25 mouse cellular contexts compared by ENCODE assay signal in genomic region chr13:43032451-43032850, GRCm38 (mm10).
DNase-seq lines count a peak whose midpoint lies in the region; TF ChIP-seq lines count a peak whose summit lies in the region.
"Had no signal": no experiment of that assay in that cellular context is flagged by ENCODE, and none has a peak within 500 bp of the region (broad histone marks: within the 10 kb centered on the region; RNA-seq: fewer than 3 reads in every experiment).

No protein-coding gene starts in this region.

- intact Hi-C loops in heart, postnatal 36 days (cut with DNase I): no loop called here
- intact Hi-C loops in gastrocnemius, postnatal 36 days (cut with DNase I): no loop called here

- no peak overlapping the region for H3K27ac ChIP-seq in CH12.LX (ENCODE audit: insufficient read depth, low read depth)
- H3K27ac ChIP-seq: embryonic facial prominence, embryonic 12.5 days; hindbrain, postnatal 0 days; limb, embryonic 12.5 days; midbrain, embryonic 12.5 days had no signal

- no peaks in the 10 kb centered on the region for H3K9me3 ChIP-seq in CH12.LX (replicated peaks; ENCODE audit: low read length)
- H3K9me3 ChIP-seq: embryonic facial prominence, embryonic 12.5 days; G1E had no signal

- H3K4me1 ChIP-seq in CH12.LX (ENCODE audit: control insufficient read depth in 1 of 2, insufficient read depth in 2 of 2): peaks cover 0 to 16% of the 10 kb centered on the region in 2 experiments; a peak in 2 of 4 replicates
- H3K4me1 ChIP-seq: embryonic facial prominence, embryonic 12.5 days; heart, embryonic 12.5 days; limb, embryonic 12.5 days had no signal

- no peaks in the 10 kb centered on the region for H3K27me3 ChIP-seq in CH12.LX (replicated peaks)
- H3K27me3 ChIP-seq in myocyte (ENCODE audit: control insufficient read depth, insufficient read depth, insufficient read length): no peaks in the 10 kb centered on the region
- H3K27me3 ChIP-seq: embryonic facial prominence, embryonic 12.5 days; heart, embryonic 12.5 days; limb, embryonic 12.5 days; midbrain, embryonic 12.5 days had no signal

- H3K36me3 ChIP-seq in CH12.LX (replicated peaks in 1 of 2; ENCODE audit: control insufficient read depth in 1 of 2, insufficient read depth in 1 of 2, low read length in 1 of 2) (no peaks in the 10 kb centered on the region), myocyte (ENCODE audit: control insufficient read depth, insufficient read depth) (no peaks in the 10 kb centered on the region)
- H3K36me3 ChIP-seq: embryonic facial prominence, embryonic 12.5 days; G1E; heart, embryonic 12.5 days; limb, embryonic 12.5 days; midbrain, embryonic 12.5 days had no signal

- no peak overlapping the region for H3K9ac ChIP-seq in CH12.LX (ENCODE audit: insufficient read depth, low read depth)
- H3K9ac ChIP-seq: embryonic facial prominence, embryonic 12.5 days; heart, embryonic 12.5 days; limb, embryonic 12.5 days; liver, postnatal 0 days; midbrain, embryonic 12.5 days had no signal

- no peak for TF ChIP-seq EP300 in CH12.LX (IDR thresholded peaks at IDR 0.05; ENCODE audit: low read length)

- H3K79me2 ChIP-seq in CH12.LX (replicated peaks; ENCODE audit: control insufficient read depth, extremely low read depth, insufficient read depth, poor library complexity, severe bottlenecking) (no peaks in the 10 kb centered on the region), myocyte (ENCODE audit: control insufficient read depth, insufficient read depth) (no peaks in the 10 kb centered on the region)

- no peak overlapping the region for H3ac ChIP-seq in myocyte (ENCODE audit: control insufficient read depth, insufficient read length)

- no peak for TF ChIP-seq POLR2A in CH12.LX (IDR thresholded peaks at IDR 0.05; ENCODE audit: low read depth, low read length)
- TF ChIP-seq POLR2A in myocyte (IDR thresholded peaks at IDR 0.05; ENCODE audit: insufficient read length, low read depth): no peak

- in situ Hi-C loops in CH12.LX (cut with MboI; ENCODE audit: low pct_ligation_motif_present, low pct_unique_long_range_greater_than_20kb, low sequenced_read_pairs): no loop called here

- dilution Hi-C loops in CH12.LX (cut with MboI; ENCODE audit: extremely low pct_ligation_motif_present, extremely low pct_unique_long_range_greater_than_20kb, low sequenced_read_pairs): no loop called here

- no peak for TF ChIP-seq CTCF in CH12.LX (conservative IDR thresholded peaks at IDR 0.05 in 1 of 2, IDR thresholded peaks at IDR 0.05 in 1 of 2; ENCODE audit: low read depth in 2 of 2, low read length in 2 of 2)

- H3K4me3 ChIP-seq in CH12.LX (replicated peaks in 1 of 3; ENCODE audit: low read depth in 2 of 3, low read length in 2 of 3, poor library complexity in 1 of 3): no peak overlapping the region
- no peak overlapping the region for H3K4me3 ChIP-seq in myocyte
- H3K4me3 ChIP-seq: embryonic facial prominence, embryonic 12.5 days; erythroblast, embryonic 14.5 days; heart, embryonic 12.5 days; limb, embryonic 12.5 days; midbrain, embryonic 12.5 days had no signal

- DNase-seq in heart, adult 11 months: peak; percentile 42
- DNase-seq in heart, postnatal 36 days: no peak
- DNase-seq in CH12.LX (ENCODE audit: extremely low read depth) (peak; percentile 44), adipocyte (ENCODE audit: low spot score) (peak; percentile 26)
- no peak for DNase-seq in gastrocnemius, postnatal 36 days
- no peak for DNase-seq in embryo, embryonic 10 days (ENCODE audit: low spot score)
- no peak for DNase-seq in ovary, postnatal 36 days (ENCODE audit: low spot score)
- DNase-seq: cerebellum, adult 11 months; cerebellum, postnatal 10 days; gastrocnemius, postnatal 10 days; heart, adult 18-20 months; heart, postnatal 10 days; kidney, postnatal 36 days; layer of hippocampus, postnatal 36 days; liver, postnatal 0 days; thymus, adult 18-20 months had no signal

- no peak overlapping the region for H3K4me2 ChIP-seq in CH12.LX (ENCODE audit: insufficient read depth, low read depth, poor library complexity, severe bottlenecking)
- no peak overlapping the region for H3K4me2 ChIP-seq in myocyte (ENCODE audit: low read depth)
- H3K4me2 ChIP-seq: embryonic facial prominence, embryonic 12.5 days; heart, embryonic 12.5 days; limb, embryonic 12.5 days; liver, embryonic 11.5 days; midbrain, embryonic 12.5 days had no signal

- TF ChIP-seq RAD21 in CH12.LX (IDR thresholded peaks at IDR 0.05; ENCODE audit: low read depth, low read length): no peak

TF ChIP-seq in CH12.LX, 34 proteins besides CTCF, POLR2A, EP300 and RAD21:
- TF ChIP-seq USF1 (IDR thresholded peaks at IDR 0.05; ENCODE audit: low read depth, low read length) (peak; percentile 11; the same call in 1 of the 2 replicates), ZNF384 (IDR thresholded peaks at IDR 0.05; ENCODE audit: low read depth, low read length) (no peak), MAX (IDR thresholded peaks at IDR 0.05; ENCODE audit: low read length) (peak; percentile 56; the same call in 1 of the 2 replicates), KAT2A (IDR thresholded peaks at IDR 0.05; ENCODE audit: insufficient replicate concordance, low read length) (no peak), ZKSCAN1 (IDR thresholded peaks at IDR 0.05; ENCODE audit: borderline replicate concordance, low read depth, low read length) (no peak)

TF ChIP-seq in myocyte, 11 proteins besides CTCF, POLR2A, EP300 and RAD21:
- TF ChIP-seq MYOD1 (IDR thresholded peaks at IDR 0.05; ENCODE audit: control insufficient read depth in 1 of 3, insufficient read length in 2 of 3, low read depth in 2 of 3) (no peak), POLR2AphosphoS2 (IDR thresholded peaks at IDR 0.05; ENCODE audit: insufficient read length, low read depth) (no peak), MYOG (IDR thresholded peaks at IDR 0.05; ENCODE audit: control insufficient read depth in 1 of 3, insufficient read depth in 1 of 3, insufficient read length in 2 of 3, low read depth in 2 of 3) (no peak), CEBPB (IDR thresholded peaks at IDR 0.05; ENCODE audit: insufficient read depth, poor library complexity, severe bottlenecking) (no peak), TCF3 (IDR thresholded peaks at IDR 0.05; ENCODE audit: insufficient read length, low read depth) (no peak), REST (IDR thresholded peaks at IDR 0.05; ENCODE audit: insufficient read depth, insufficient read length) (no peak), E2F4 (IDR thresholded peaks at IDR 0.05; ENCODE audit: insufficient read depth) (no peak), USF1 (IDR thresholded peaks at IDR 0.05; ENCODE audit: low read depth) (peak; percentile 80)

Comparison
In these comparisons a context has a peak if more than half of its experiments do, and no peak if none do; other contexts are left out.
1. DNase-seq: peak in heart, adult 11 months (single experiment), CH12.LX (single experiment) and adipocyte (single experiment); none in heart, postnatal 36 days (0 of 2), gastrocnemius, postnatal 36 days (0 of 2), embryo, embryonic 10 days (single experiment) and ovary, postnatal 36 days (single experiment).